Mouse (Mus musculus) activated CD4-positive, CD25-positive, alpha-beta regulatory T cell, adult 9 weeks (primary cell): ENCODE data around the gene Esp36. TPM values are rescaled to one million over a fixed set of nuclear protein-coding genes. Genes with fewer than 3 reads are reported as not detected.

Experiments
- polyA plus RNA-seq: library from polyadenylated mRNA; unstranded; fragments of 100-300 nt; shearing (Covaris generic); gene quantifications from one replicate; pipeline ENCODE4 v1.2.1, GENCODE M21; 2017

The Esp36 gene
- not detected for polyA plus RNA-seq

DNA sequence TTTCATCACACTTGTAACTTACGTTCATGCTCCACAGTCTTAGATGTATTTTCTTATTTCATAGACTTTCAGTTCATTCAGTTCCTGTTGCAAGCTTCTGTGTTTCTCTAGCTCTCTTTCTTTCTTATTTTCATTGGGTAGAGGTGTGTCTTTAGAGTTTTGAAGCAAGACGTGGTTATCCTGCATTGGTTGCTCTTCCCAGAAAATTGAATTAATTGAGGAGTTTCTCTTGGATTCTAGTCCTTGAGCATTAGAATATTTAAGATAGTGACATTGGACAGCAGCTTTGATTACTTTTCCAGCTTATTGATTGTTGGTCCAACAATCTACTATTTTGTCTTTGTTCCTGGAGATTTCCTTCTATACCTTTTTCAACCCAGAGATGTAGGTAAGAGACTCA is at the start of gene Esp36:
Gene Esp36 (minus strand): TSS at position 101 of the 400 bp plus-strand sequence.

Other genes starting within 250 kb of the Esp36 start
- not detected for gene Olfr134, start 248.8 kb downstream of the Esp36 start, polyA plus RNA-seq
- not detected for gene Olfr135, start 215.8 kb downstream of the Esp36 start, polyA plus RNA-seq
- not detected for gene Olfr138, start 159.2 kb downstream of the Esp36 start, polyA plus RNA-seq
- gene Olfr137, start 112.6 kb downstream of the Esp36 start, polyA plus RNA-seq = 0.16 TPM
- gene Olfr136, start 90.4 kb downstream of the Esp36 start, polyA plus RNA-seq = not detected
- gene Esp34, start 134.0 kb upstream of the Esp36 start, polyA plus RNA-seq = not detected
- not detected for gene Esp31, start 219.3 kb upstream of the Esp36 start, polyA plus RNA-seq